Mouse (Mus musculus) natural killer cell, adult 2 months (primary cell): ENCODE measurements at regions not wholly inside any gene's neighbourhood (a gene's known extent, or its start where the extent isn't known, plus 50 kb on each side); places are given as distances from the start of the nearest gene placed in this dataset.

Source experiments
- DNase-seq, 2 experiments: peaks; one replicate each; pipeline ENCODE4 v3.0.0; 2022; ENCODE audit warnings: low spot score in 2 of 2

DNA sequence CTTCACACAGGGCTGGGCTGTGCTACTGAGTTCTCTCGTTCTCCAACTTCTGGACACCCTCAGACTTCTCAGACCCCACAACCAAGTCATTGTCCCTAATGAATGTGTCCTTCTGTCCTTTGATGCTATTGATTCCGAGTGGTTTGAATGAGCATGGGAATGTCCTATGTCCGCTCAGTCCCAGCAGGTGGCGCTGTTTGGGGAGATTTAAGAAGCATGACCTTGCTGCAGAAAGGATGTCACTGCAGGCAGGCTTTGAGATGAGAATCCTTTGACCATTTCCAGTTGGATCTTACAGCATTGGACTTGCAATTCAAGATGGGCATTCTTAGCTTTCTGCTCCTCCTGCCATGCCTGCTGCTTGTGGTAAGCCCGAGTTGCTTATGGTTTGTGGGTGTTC, 146.1 kb downstream of the Gpat3 start:
- peak in 1 of 2 experiments; percentile 5 for DNase-seq

DNA sequence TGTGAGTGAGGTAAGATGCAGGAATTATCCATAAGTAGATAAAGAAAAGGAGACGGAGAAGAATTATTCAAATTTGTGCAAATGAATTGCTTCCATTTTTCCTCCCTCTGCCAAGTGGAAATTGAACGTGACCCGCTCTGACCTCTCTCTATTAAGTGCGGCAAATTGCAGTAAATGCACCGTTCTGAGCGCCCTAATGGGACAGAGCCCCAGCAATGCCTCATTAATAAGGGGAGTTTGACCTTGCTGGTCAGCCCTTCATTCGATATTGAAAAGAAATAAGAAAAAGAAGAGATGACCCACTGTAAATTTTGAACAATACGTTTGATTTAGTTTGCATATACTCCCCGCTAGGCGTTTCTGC, 137.0 kb downstream of the Gpat3 start:
- DNase-seq: no peak

DNA sequence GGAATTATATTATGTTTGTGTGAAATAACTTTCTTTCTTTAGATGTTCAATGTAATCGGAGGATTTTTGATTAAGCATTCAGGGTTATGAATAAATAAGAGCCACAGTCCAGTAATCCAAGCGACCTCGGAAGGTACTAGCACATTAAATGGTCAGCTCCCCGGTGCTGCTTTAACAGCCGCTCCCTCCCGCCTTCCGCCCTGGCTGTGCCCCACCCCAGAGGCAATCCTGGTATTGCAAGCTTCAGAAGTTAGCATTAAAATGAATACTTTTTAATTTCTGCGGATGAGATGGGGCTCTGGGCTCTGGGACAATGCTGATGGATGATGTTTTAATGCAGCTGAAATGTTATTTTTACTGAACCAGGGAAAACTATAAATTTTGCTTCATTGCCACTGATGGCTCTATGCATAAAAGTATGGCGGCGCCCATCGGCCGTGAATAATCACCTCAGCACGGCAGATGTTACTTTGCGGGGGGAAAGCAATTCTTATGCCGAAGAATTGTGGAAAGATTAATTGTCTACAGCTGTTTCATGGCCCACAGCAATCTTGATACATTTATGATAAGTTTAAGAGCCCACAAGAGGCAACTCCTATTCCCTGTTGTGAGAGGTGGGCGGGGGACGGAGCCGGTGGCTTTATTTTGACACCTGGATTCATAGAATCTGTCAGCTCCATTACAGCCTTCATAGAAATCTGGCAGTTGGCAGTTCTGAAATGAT, 136.5 kb downstream of the Gpat3 start:
- no peak for DNase-seq

DNA sequence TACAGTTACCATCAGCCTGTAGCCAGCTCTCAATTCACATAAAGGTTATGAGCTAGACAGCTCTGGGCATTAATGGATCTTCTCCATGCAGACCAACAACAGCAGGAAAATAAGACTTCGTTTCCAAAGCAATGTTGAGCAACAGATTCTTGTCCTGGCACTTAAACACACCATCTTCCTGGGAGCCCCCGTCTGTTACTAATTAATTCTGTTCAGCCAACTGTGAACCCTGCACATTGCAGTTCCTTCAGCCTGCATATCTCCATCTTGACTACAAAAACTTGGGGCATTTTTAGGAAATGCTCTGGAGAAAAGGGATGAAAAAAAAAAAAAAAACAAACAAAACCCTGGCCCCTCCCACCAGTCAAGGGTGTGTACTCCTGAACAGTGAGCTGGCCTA, 131.2 kb downstream of the Gpat3 start:
- DNase-seq: no peak

DNA sequence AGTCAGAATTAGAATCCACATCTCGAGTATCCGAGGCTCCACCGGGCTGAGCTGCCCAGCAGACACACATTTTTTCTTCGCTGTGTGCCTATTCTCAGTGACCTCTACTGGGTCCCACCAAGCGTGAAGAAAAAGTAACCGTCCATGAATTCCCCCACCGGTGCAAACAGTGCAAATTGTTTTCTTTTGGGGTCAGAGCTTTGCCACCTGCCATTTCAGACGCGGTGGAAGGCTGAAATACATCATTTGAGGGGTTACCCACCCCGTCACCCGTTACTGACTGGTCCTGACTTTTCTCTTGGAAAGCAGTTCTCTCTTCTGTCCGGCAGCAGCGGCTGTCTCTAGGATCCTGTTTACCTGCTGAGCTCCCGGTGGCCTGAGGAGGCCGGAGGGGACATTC, 105.7 kb downstream of the Gpat3 start:
- no peak for DNase-seq
